Mouse (Mus musculus): ENCODE data around the gene Rab14. TPM values are rescaled to one million over a fixed set of nuclear protein-coding genes. Genes with fewer than 3 reads are reported as not detected.

Rab14 gene
- polyA plus RNA-seq, 1 experiment, result 49.2 TPM

GRCm38 (mm10) chr2:35153844-35154554, 46.9 kb downstream of the Rab14 start:
- DNase-seq (ENCODE audit: low read depth), result no peak

GRCm38 (mm10) chr2:35153179-35153578, 47.7 kb downstream of the Rab14 start:
- DNase-seq (ENCODE audit: low read depth), result no peak

GRCm38 (mm10) chr2:35151303-35151882, 49.5 kb downstream of the Rab14 start:
- no peak for DNase-seq (ENCODE audit: low read depth)

- no peak for DNase-seq (ENCODE audit: low read depth)
Measured at GRCm38 (mm10) chr2:35148806-35149205, 52.1 kb downstream of the Rab14 start.

- DNase-seq (ENCODE audit: low read depth), result no peak
Measured at GRCm38 (mm10) chr2:35141673-35142072, 59.2 kb downstream of the Rab14 start.

- no peak for DNase-seq (ENCODE audit: low read depth)
Measured at GRCm38 (mm10) chr2:35138576-35138975, 62.3 kb downstream of the Rab14 start.

- no peak for DNase-seq (ENCODE audit: low read depth)
Measured at GRCm38 (mm10) chr2:35133891-35134290, 67.0 kb downstream of the Rab14 start.

GRCm38 (mm10) chr2:35132662-35133055, 68.3 kb downstream of the Rab14 start:
- DNase-seq (ENCODE audit: low read depth), result no peak

- no peak for DNase-seq (ENCODE audit: low read depth)
Measured at GRCm38 (mm10) chr2:35131991-35132661, 68.8 kb downstream of the Rab14 start.

- DNase-seq (ENCODE audit: low read depth), result no peak
Measured at GRCm38 (mm10) chr2:35131491-35131890, 69.4 kb downstream of the Rab14 start.

Other genes with a start within 250 kb of the Rab14 start
- gene Traf1, start 239.3 kb downstream of the Rab14 start, polyA plus RNA-seq (2012; rRNA removed), result 3.8 and 6.4 TPM in 2 replicates
- gene Hc, start 139.7 kb downstream of the Rab14 start, polyA plus RNA-seq (2012; rRNA removed), result 0.15 TPM in 1 of 2 replicates, not detected in the other
- 0.39 and 0.54 TPM in 2 replicates for gene AI182371, start 99.6 kb downstream of the Rab14 start, polyA plus RNA-seq (2012; rRNA removed)
- 8.9 and 11.5 TPM in 2 replicates for gene Cntrl, start 91.6 kb downstream of the Rab14 start, polyA plus RNA-seq (2012; rRNA removed)
- 3,825 and 4,184 TPM in 2 replicates for gene Gsn, start 55.3 kb upstream of the Rab14 start, polyA plus RNA-seq (2012; rRNA removed)
- 38.7 and 54.3 TPM in 2 replicates for gene Stom, start 135.9 kb upstream of the Rab14 start, polyA plus RNA-seq (2012; rRNA removed)
- not detected in 2 replicates for gene 4930568D16Rik, start 166.6 kb upstream of the Rab14 start, polyA plus RNA-seq (2012; rRNA removed)
- gene 4930402F06Rik, start 196.1 kb upstream of the Rab14 start, polyA plus RNA-seq (2012; rRNA removed), result not detected in 2 replicates